Mouse (Mus musculus): ENCODE measurements at regions not wholly inside any gene's neighbourhood (a gene's known extent, or its start where the extent isn't known, plus 50 kb on each side); places are given as distances from the start of the nearest gene placed in this dataset.
"Not testable (repeated sequence)": the region's sequence is repeated elsewhere in the genome, so short reads cannot be mapped to it uniquely, and the experiment has no call there.

DNA sequence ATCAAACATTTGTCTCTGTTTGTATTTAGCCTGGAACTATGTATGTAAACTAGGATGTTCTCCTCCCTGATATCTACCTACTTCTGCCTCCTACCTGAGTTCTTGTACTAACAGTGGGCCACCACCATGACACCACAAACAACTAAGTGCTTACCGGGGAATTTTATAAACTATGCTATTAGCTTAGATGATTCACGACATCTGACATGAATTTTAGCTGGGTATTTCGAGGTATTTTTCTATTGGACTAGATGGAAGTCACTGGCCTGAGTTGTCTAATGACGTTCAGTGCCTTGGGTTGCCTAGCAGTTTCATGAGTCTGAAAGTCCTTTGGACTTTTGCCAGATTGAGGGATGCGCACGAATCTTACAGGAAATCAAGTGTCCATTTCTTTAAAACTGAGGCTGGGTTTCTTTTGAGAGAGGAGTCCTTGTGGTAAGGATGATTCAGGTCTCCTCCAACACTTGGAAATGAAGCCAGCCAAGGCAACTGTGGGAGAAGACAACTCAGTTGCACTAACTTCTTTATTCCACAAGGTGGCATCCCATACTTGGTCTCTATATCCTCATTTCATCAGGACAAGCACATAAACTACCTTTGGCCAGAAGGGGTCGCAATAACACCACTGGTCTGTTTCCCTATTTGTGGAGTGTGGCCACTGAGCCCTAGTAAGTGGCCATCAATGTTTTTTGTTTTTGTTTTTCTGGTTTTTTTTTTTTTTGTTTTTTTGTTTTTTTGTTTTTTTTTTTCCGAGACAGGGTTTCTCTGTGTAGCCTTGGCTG lies 131.4 kb upstream of the Gdi2 start:
- H3K4me3 ChIP-seq (ENCODE audit: extremely low read depth, insufficient read depth, insufficient read length); H3K4me1 ChIP-seq (ENCODE audit: control insufficient read depth, insufficient read depth, insufficient read length); H3K27me3 ChIP-seq (ENCODE audit: control insufficient read depth, insufficient read depth, low read length); H3K27ac ChIP-seq (ENCODE audit: insufficient read depth, low read length); H3K36me3 ChIP-seq (ENCODE audit: control insufficient read depth, insufficient read depth, low read length): not testable (repeated sequence)
- peak; percentile 69 to 80 for DNase-seq (ENCODE audit: low read depth in 1 of 2, low spot score in 2 of 2)
- TF ChIP-seq CTCF (IDR thresholded peaks at IDR 0.05; ENCODE audit: extremely low read depth, insufficient read depth, insufficient read length, insufficient replicate concordance), result peak; percentile 49; the same call in 1 of the 2 replicates
- 38% methylated on average over 8 of the region's 8 CpGs for WGBS

- H3K27ac ChIP-seq (ENCODE audit: insufficient read depth, low read length); H3K4me3 ChIP-seq (ENCODE audit: extremely low read depth, insufficient read depth, insufficient read length); H3K27me3 ChIP-seq (ENCODE audit: control insufficient read depth, insufficient read depth, low read length); DNase-seq (ENCODE audit: low read depth in 1 of 2, low spot score in 2 of 2); H3K36me3 ChIP-seq (ENCODE audit: control insufficient read depth, insufficient read depth, low read length); H3K4me1 ChIP-seq (ENCODE audit: control insufficient read depth, insufficient read depth, insufficient read length): not testable (repeated sequence)
- WGBS, result 68% methylated on average over 3 of the region's 3 CpGs
These were observed 127.6 kb upstream of the Gdi2 start for GRCm38 (mm10) chr13:3410281-3410680.

GRCm38 (mm10) chr13:3417026-3417425 lies 120.8 kb upstream of the Gdi2 start:
- TF ChIP-seq CTCF (IDR thresholded peaks at IDR 0.05; ENCODE audit: extremely low read depth, insufficient read depth, insufficient read length, insufficient replicate concordance) (no peak), POLR2A (IDR thresholded peaks at IDR 0.05; ENCODE audit: low read depth, low read length) (no peak)
- Histone ChIP-seq H3K4me1 (ENCODE audit: control insufficient read depth, insufficient read depth, insufficient read length) (no peaks in the 10 kb centered on the region), H3K27me3 (ENCODE audit: control insufficient read depth, insufficient read depth, low read length) (peaks cover 1% of the 10 kb centered on the region; the same call in 1 of the 2 replicates), H3K27ac (ENCODE audit: insufficient read depth, low read length) (no peak overlapping the region), H3K36me3 (ENCODE audit: control insufficient read depth, insufficient read depth, low read length) (no peaks in the 10 kb centered on the region), H3K4me3 (ENCODE audit: extremely low read depth, insufficient read depth, insufficient read length) (no peak overlapping the region)
- 81% methylated on average over 1 of the region's 1 CpGs for WGBS
- DNase-seq (ENCODE audit: low read depth in 1 of 2, low spot score in 2 of 2), result no peak

GRCm38 (mm10) chr13:3455374-3455773 lies 82.5 kb upstream of the Gdi2 start:
- not testable (repeated sequence) for H3K27ac ChIP-seq (ENCODE audit: insufficient read depth, low read length); H3K4me3 ChIP-seq (ENCODE audit: extremely low read depth, insufficient read depth, insufficient read length); H3K36me3 ChIP-seq (ENCODE audit: control insufficient read depth, insufficient read depth, low read length); H3K27me3 ChIP-seq (ENCODE audit: control insufficient read depth, insufficient read depth, low read length); DNase-seq (ENCODE audit: low read depth in 1 of 2, low spot score in 2 of 2); H3K4me1 ChIP-seq (ENCODE audit: control insufficient read depth, insufficient read depth, insufficient read length)
- 83% methylated on average over 6 of the region's 6 CpGs for WGBS

- Histone ChIP-seq H3K27ac (ENCODE audit: insufficient read depth, low read length) (no peak overlapping the region), H3K4me3 (ENCODE audit: extremely low read depth, insufficient read depth, insufficient read length) (no peak overlapping the region), H3K36me3 (ENCODE audit: control insufficient read depth, insufficient read depth, low read length) (no peaks in the 10 kb centered on the region), H3K4me1 (ENCODE audit: control insufficient read depth, insufficient read depth, insufficient read length) (no peaks in the 10 kb centered on the region), H3K27me3 (ENCODE audit: control insufficient read depth, insufficient read depth, low read length) (no peaks in the 10 kb centered on the region)
- no peak for DNase-seq (ENCODE audit: low read depth in 1 of 2, low spot score in 2 of 2)
- TF ChIP-seq POLR2A (IDR thresholded peaks at IDR 0.05; ENCODE audit: low read depth, low read length), result no peak
- no peak for TF ChIP-seq CTCF (IDR thresholded peaks at IDR 0.05; ENCODE audit: extremely low read depth, insufficient read depth, insufficient read length, insufficient replicate concordance)
These were observed 61.0 kb upstream of the Gdi2 start for GRCm38 (mm10) chr13:3476884-3477283.

GRCm38 (mm10) chr13:3477997-3478728 lies 59.7 kb upstream of the Gdi2 start:
- H3K4me1 ChIP-seq (ENCODE audit: control insufficient read depth, insufficient read depth, insufficient read length), result no peaks in the 10 kb centered on the region
- H3K36me3 ChIP-seq (ENCODE audit: control insufficient read depth, insufficient read depth, low read length), result no peaks in the 10 kb centered on the region
- no peaks in the 10 kb centered on the region for H3K27me3 ChIP-seq (ENCODE audit: control insufficient read depth, insufficient read depth, low read length)
- TF ChIP-seq POLR2A (IDR thresholded peaks at IDR 0.05; ENCODE audit: low read depth, low read length) (no peak), CTCF (IDR thresholded peaks at IDR 0.05; ENCODE audit: extremely low read depth, insufficient read depth, insufficient read length, insufficient replicate concordance) (no peak)
- DNase-seq (ENCODE audit: low read depth in 1 of 2, low spot score in 2 of 2), result peak; percentile 7 to 45
- peak overlapping the region; percentile 73 for H3K4me3 ChIP-seq (ENCODE audit: extremely low read depth, insufficient read depth, insufficient read length)
- WGBS, result 1% methylated on average over 43 of the region's 45 CpGs
- H3K27ac ChIP-seq (ENCODE audit: insufficient read depth, low read length), result no peak overlapping the region
